Mouse (Mus musculus) liver, embryonic 14.5 days (tissue): ENCODE measurements at regions not wholly inside any gene's neighbourhood (a gene's known extent, or its start where the extent isn't known, plus 50 kb on each side); places are given as distances from the start of the nearest gene placed in this dataset.

ENCODE experiments used
- ATAC-seq: fragments of 200-750 bp; cut with Nextera tagmentation; 2 replicates; pipeline ENCODE4 v1.8.0; 2017; ENCODE audit warnings: moderate number of reproducible peaks, mild to moderate bottlenecking, moderate library complexity; ENCODE audit not compliant: insufficient read depth
- DNase-seq, 3 experiments: peaks; one replicate each; pipeline ENCODE4 v3.0.0-alpha.2; 2012 to 2013; ENCODE audit warnings: low read depth in 3 of 3, low spot score in 3 of 3
- H3K27ac ChIP-seq: fragments of 300-500 bp; sonication (generic); 2 replicates; pipeline ENCODE4 v1.5.1; 2014; ENCODE audit warnings: moderate library complexity, mild to moderate bottlenecking, control low read depth, inconsistent platforms
- H3K27me3 ChIP-seq: fragments of 300-500 bp; sonication (generic); 2 replicates; pipeline ENCODE4 v1.6.1; 2014; ENCODE audit warnings: mild to moderate bottlenecking, low read length, moderate library complexity; ENCODE audit not compliant: control insufficient read depth, insufficient read depth
- H3K36me3 ChIP-seq: fragments of 300-500 bp; sonication (generic); replicated peaks from 2 replicates; pipeline ENCODE4 v1.6.1; 2014; ENCODE audit warnings: low read depth; ENCODE audit not compliant: control insufficient read depth, insufficient read depth
- H3K4me1 ChIP-seq, 2 experiments: fragments of 200-500 bp in 1 of 2; fragments of 300-500 bp in 1 of 2; sonication (generic) in 1 of 2; replicated peaks; 2 replicates each; pipeline ENCODE4 v1.6.1; 2012 to 2014; ENCODE audit warnings: antibody characterized with exemption in 1 of 2, inconsistent platforms in 1 of 2, low read length in 1 of 2; ENCODE audit not compliant: control insufficient read depth in 2 of 2, insufficient read depth in 2 of 2
- H3K4me2 ChIP-seq: fragments of 300-500 bp; sonication (generic); 2 replicates; pipeline ENCODE4 v1.6.1; 2014; ENCODE audit warnings: low read depth, mild to moderate bottlenecking, control low read depth, moderate library complexity
- H3K4me3 ChIP-seq, 2 experiments: fragments of 200-500 bp in 1 of 2; fragments of 300-500 bp in 1 of 2; sonication (generic) in 1 of 2; 2 replicates each; pipeline ENCODE4 v1.5.1; 2012 to 2014; ENCODE audit warnings: low read depth in 2 of 2, low read length in 2 of 2, mild to moderate bottlenecking in 2 of 2, control low read depth in 1 of 2, inconsistent platforms in 1 of 2, moderate library complexity in 1 of 2; ENCODE audit not compliant: insufficient read depth in 1 of 2
- H3K9ac ChIP-seq: fragments of 300-500 bp; sonication (generic); replicated peaks from 2 replicates; pipeline ENCODE4 v1.6.1; 2014; ENCODE audit warnings: mild to moderate bottlenecking, control low read depth, moderate library complexity
- H3K9me3 ChIP-seq: fragments of 300-500 bp; sonication (generic); 2 replicates; pipeline ENCODE4 v1.6.1; 2016; ENCODE audit warnings: low read length, mixed read lengths; ENCODE audit not compliant: control insufficient read depth
- CTCF ChIP-seq: IDR thresholded peaks from 2 replicates; pipeline ENCODE4 v1.5.1; 2016; ENCODE audit warnings: antibody characterized with exemption, low read depth, control low read depth
- EP300 ChIP-seq: IDR thresholded peaks from 2 replicates; pipeline ENCODE4 v1.6.1; 2016; ENCODE audit warnings: antibody characterized with exemption, low read depth
- WGBS: fragments of 180-500 bp; shearing (Covaris S2); extraction: QIAGEN DNeasy Blood & Tissue Kit; methylation state at CpG from one replicate; pipeline ENCODE4 v1.1.7; 2014; ENCODE audit not compliant: insufficient replicate concordance; 5-methylcytosine and 5-hydroxymethylcytosine counted together

DNA sequence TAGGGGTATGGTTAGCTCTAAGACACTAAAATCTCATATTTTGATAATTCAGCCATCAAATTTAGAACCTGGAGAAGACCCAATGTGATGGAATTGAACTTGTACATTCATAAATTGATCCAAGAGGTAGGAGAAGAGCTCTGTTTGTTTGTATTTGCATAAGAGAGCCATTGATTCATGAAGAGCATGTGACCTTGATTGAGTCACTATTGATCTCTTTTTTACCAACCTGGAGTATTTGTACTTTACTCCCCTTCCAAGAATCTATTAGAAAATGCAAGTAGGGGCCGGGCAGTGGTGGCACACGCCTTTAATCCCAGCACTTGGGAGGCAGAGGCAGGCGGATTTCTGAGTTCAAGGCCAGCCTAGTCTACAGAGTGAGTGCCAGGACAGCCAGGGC, 133.5 kb upstream of the Dph6 start:
- Histone ChIP-seq H3K4me2 (no peak overlapping the region), H3K4me1 (no peaks in the 10 kb centered on the region), H3K36me3 (no peaks in the 10 kb centered on the region), H3K27ac (no peak overlapping the region), H3K9me3 (no peaks in the 10 kb centered on the region), H3K9ac (no peak overlapping the region), H3K4me3 (no peak overlapping the region), H3K27me3 (no peaks in the 10 kb centered on the region)
- ATAC-seq: no peak
- no peak for DNase-seq
- TF ChIP-seq EP300: no peak
- no peak for TF ChIP-seq CTCF
- 66% methylated on average over 3 of the region's 3 CpGs for WGBS

DNA sequence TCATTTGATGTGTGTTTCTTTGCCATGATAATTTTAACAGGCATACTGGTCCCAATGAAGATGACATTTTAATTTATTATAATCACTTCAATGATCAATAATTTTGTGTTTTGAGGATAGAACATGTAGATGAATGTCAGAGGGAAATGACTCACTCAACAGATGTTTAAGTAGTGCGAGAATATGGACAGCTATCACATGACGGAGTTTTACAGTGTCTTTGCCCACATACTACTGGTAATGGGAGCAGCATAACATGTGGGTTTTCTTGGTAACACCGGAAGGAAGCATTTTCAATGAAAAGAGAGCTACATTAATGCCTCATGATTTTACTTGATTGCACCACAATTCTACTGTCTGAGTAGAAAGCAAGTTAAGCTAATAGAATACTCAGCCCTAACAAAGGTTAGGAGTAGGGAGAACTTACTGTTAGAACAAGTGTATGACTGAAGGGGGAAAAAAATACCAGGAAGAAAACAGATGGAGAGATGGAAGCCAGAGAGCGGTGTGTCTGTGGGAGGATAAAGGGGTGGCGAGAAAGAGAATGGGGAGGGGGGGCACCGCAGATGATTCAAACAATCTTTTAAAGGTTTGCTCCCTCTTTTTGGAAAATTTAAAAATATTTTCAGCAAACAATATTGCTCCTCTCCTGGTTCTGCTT, 142.0 kb upstream of the Dph6 start:
- Histone ChIP-seq H3K9me3 (no peaks in the 10 kb centered on the region), H3K4me2 (no peak overlapping the region), H3K4me3 (no peak overlapping the region), H3K27ac (no peak overlapping the region), H3K36me3 (no peaks in the 10 kb centered on the region), H3K4me1 (no peaks in the 10 kb centered on the region), H3K27me3 (no peaks in the 10 kb centered on the region), H3K9ac (no peak overlapping the region)
- DNase-seq: no peak
- no peak for ATAC-seq
- WGBS: 64% methylated on average over 6 of the region's 6 CpGs
- TF ChIP-seq CTCF (no peak), EP300 (no peak)

GRCm38 (mm10) chr2:114797291-114797650, 142.5 kb upstream of the Dph6 start:
- ATAC-seq: no peak
- no peaks in the 10 kb centered on the region for H3K9me3 ChIP-seq
- 17% methylated on average over 1 of the region's 1 CpGs for WGBS
- no peak overlapping the region for H3K27ac ChIP-seq
- H3K4me1 ChIP-seq: no peaks in the 10 kb centered on the region
- DNase-seq: no peak
- TF ChIP-seq CTCF (no peak), EP300 (no peak)
- no peaks in the 10 kb centered on the region for H3K27me3 ChIP-seq
- H3K4me2 ChIP-seq: no peak overlapping the region
- H3K4me3 ChIP-seq: no peak overlapping the region
- no peaks in the 10 kb centered on the region for H3K36me3 ChIP-seq
- no peak overlapping the region for H3K9ac ChIP-seq

DNA sequence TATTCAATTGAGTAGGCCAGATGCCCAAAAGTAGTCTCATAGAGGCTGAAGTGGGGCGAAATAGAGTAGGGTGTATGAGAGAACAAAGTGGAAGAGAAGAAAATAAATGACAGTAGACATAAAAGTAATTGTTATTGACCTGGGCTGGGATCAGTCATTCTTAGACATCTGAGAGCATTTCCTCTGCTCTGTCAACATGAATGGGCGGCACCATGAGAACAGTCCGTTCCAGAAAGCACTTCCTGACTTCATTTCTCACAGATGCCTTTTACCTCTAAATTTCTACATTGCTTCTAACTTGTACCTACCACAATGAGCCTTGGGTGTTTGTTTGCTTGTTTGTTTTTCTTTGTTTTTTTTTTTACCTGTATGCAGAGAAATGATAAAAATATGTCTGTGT, 148.5 kb upstream of the Dph6 start:
- Histone ChIP-seq H3K4me2 (no peak overlapping the region), H3K9me3 (no peaks in the 10 kb centered on the region), H3K27me3 (no peaks in the 10 kb centered on the region), H3K27ac (no peak overlapping the region), H3K9ac (no peak overlapping the region), H3K4me3 (no peak overlapping the region), H3K4me1 (no peaks in the 10 kb centered on the region), H3K36me3 (no peaks in the 10 kb centered on the region)
- WGBS: 47% methylated on average over 3 of the region's 3 CpGs
- no peak for ATAC-seq
- TF ChIP-seq EP300 (no peak), CTCF (no peak)
- no peak for DNase-seq

GRCm38 (mm10) chr2:114803928-114804327, 149.2 kb upstream of the Dph6 start:
- TF ChIP-seq EP300 (no peak), CTCF (no peak)
- Histone ChIP-seq H3K9ac (no peak overlapping the region), H3K4me2 (no peak overlapping the region), H3K27me3 (no peaks in the 10 kb centered on the region), H3K36me3 (no peaks in the 10 kb centered on the region), H3K9me3 (no peaks in the 10 kb centered on the region), H3K4me1 (no peaks in the 10 kb centered on the region), H3K4me3 (no peak overlapping the region), H3K27ac (no peak overlapping the region)
- ATAC-seq (no peak), DNase-seq (no peak)
- 29% methylated on average over 3 of the region's 3 CpGs for WGBS
